Mouse (Mus musculus) brain, adult 10 weeks (tissue): ENCODE measurements around the gene Myocd. TPM values are rescaled to one million over a fixed set of nuclear protein-coding genes. Genes with fewer than 3 reads are reported as not detected.

ENCODE experiments used
- polyA plus RNA-seq: library from polyadenylated mRNA; stranded (reverse); fragments of 350-450 nt; fragmentation: Illumina TruSeq; extraction: RNeasy Lipid Tissue Mini Kit (QIAGEN cat#74804); gene quantifications from one replicate; pipeline ENCODE4 v1.2.3, GENCODE M21; 2015; ENCODE audit warnings: low read depth, low replicate concordance

Gene Myocd
- polyA plus RNA-seq: not detected

GRCm38 (mm10) chr11:65269851-65270473 is at the start of gene Myocd:
Myocd (minus strand) TSS chr11:65269989.

GRCm38 (mm10) chr11:65162767-65163120 is 107.0 kb downstream of the Myocd start, which contains the start of gene Arhgap44:
Arhgap44 (minus strand) TSS chr11:65162961.

GRCm38 (mm10) chr11:65159791-65160190 is 110.0 kb downstream of the Myocd start, which contains the start of gene 1700086D15Rik:
1700086D15Rik (minus strand) TSS chr11:65159891.

Other genes starting within 250 kb of the Myocd start
- not detected for gene 1700086D15Rik, start 110.1 kb downstream of the Myocd start, polyA plus RNA-seq
- gene Arhgap44, start 107.0 kb downstream of the Myocd start, polyA plus RNA-seq: 86.1 TPM